Mouse (Mus musculus) megakaryocyte, embryonic 14.5 days (primary cell): ENCODE measurements at regions not wholly inside any gene's neighbourhood (a gene's known extent, or its start where the extent isn't known, plus 50 kb on each side); places are given as distances from the start of the nearest gene placed in this dataset.

Source experiments
- FLI1 ChIP-seq: IDR thresholded peaks from 2 replicates; pipeline ENCODE4 v1.6.1; 2012; ENCODE audit warnings: low read length, inconsistent platforms, mixed read lengths
- GATA1 ChIP-seq: IDR thresholded peaks from 3 replicates; pipeline ENCODE4 v1.6.1; 2012; ENCODE audit warnings: mixed read lengths, low read length, inconsistent platforms, borderline replicate concordance

DNA sequence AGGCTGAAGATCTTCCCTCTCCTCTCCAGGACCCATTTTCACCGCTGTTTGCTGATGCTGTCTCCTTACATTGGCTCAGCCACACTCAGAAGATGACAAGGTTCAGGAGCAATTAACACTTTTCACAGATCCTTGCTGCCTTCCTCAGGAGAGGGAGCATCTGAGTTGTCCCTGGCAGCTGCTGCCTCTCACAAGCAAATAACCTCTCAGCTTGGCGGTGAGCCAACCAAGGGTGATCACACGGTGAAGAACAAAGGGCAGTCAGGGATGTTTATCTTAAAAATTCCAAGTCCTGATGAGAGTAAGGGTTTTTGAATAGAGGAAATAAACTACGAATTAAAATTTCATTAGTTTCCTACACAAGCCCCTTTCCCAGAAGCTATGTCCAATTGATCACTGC lies 237.5 kb upstream of the Mctp2 start:
- TF ChIP-seq GATA1 (no peak), FLI1 (no peak)
